Mouse (Mus musculus): Measurements from ENCODE around the gene Prkd1. TPM values are rescaled to one million over a fixed set of nuclear protein-coding genes. Genes with fewer than 3 reads are reported as not detected.

The Prkd1 gene
- polyA plus RNA-seq, 1 experiment from 2014 or later, result 4.4 TPM

DNA sequence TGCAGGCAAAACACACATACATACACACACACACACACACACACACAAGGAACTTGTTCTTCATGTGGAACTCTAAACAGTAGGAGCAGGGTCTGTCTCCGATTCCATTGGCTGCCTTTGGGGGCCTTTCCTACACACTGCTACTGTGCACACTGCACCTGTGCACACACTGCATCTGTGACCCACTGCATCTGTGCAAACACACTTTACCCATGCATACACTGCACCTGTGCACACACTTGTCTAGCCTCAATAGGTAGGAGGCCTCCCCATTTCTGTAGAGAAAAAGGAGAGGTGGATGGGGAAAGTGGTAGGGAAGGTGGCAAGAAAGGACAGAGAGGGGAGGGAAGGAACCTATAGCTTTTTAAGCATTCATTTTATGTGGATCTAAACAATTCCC lies 49.5 kb downstream of the Prkd1 start:
- H3K4me2 ChIP-seq (replicated peaks), result no peak overlapping the region
- no peaks in the 10 kb centered on the region for H3K4me1 ChIP-seq (replicated peaks)
- no peak overlapping the region for H3K4me3 ChIP-seq (replicated peaks)
- H3K27ac ChIP-seq, result no peak overlapping the region
- H3K9ac ChIP-seq, result no peak overlapping the region
- no peaks in the 10 kb centered on the region for H3K27me3 ChIP-seq (replicated peaks)
- H3K36me3 ChIP-seq, result no peaks in the 10 kb centered on the region
- no peaks in the 10 kb centered on the region for H3K9me3 ChIP-seq
- ATAC-seq, result no peak
- 75% methylated on average over 1 of the region's 1 CpGs for WGBS

DNA sequence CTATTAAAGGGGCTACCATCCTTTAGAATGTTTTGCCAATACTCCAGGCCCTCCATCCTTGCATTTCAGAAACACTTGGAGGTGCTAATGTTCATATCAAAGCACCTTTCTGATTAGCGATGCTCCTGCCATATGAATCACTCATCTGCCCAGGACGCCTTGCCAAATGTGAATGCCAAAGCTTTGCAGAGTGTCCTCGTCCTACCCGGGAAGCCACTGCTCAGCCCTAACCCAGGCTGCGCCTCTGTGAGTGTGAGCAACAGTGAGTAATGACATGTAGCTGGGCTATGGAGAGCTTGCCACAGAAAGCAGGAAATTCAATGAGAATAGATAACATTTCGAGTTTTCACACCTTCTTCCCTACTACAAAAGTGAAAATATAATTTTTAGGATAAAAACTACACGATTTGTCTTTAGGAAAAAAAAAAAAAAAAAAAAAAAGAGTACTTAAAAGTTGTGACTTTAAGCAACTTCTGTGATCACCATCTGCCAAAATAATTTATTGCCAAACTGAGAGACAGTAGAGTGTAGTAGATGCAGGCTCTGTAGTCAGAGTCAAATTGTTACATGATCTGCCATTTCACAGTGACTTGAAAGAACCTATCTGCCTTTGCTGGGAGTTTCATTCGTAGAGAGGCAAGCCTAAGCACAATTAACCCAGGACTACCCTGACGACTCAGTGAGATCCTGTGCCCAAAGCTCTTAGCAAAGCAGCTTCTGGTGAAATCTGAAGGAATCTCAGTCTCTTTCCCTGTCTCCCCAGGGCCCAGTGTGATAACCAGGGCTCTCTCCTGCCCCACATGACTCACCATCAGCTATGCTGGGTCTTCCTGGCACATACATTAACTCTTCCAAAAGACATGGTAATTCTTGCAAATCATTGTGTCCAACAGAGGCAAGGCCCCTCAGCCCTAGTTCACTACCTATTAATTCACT lies 50.6 kb downstream of the Prkd1 start:
- Histone ChIP-seq H3K9me3 (no peaks in the 10 kb centered on the region), H3K27ac (no peak overlapping the region), H3K4me2 (replicated peaks) (no peak overlapping the region), H3K4me1 (replicated peaks) (no peaks in the 10 kb centered on the region), H3K27me3 (replicated peaks) (no peaks in the 10 kb centered on the region), H3K36me3 (no peaks in the 10 kb centered on the region), H3K4me3 (replicated peaks) (no peak overlapping the region), H3K9ac (no peak overlapping the region)
- 72% methylated on average over 9 of the region's 9 CpGs for WGBS
- ATAC-seq, result no peak

- no peak overlapping the region for H3K4me3 ChIP-seq (replicated peaks)
- H3K27ac ChIP-seq, result no peak overlapping the region
- H3K9ac ChIP-seq, result no peak overlapping the region
- H3K4me2 ChIP-seq (replicated peaks), result no peak overlapping the region
- no peaks in the 10 kb centered on the region for H3K27me3 ChIP-seq (replicated peaks)
- H3K36me3 ChIP-seq, result no peaks in the 10 kb centered on the region
- H3K9me3 ChIP-seq, result no peaks in the 10 kb centered on the region
- ATAC-seq, result no peak
- no peaks in the 10 kb centered on the region for H3K4me1 ChIP-seq (replicated peaks)
- 85% methylated on average over 4 of the region's 4 CpGs for WGBS
Observed at GRCm38 (mm10) chr12:50597467-50597866, 51.4 kb downstream of the Prkd1 start.

- no peak overlapping the region for H3K4me3 ChIP-seq (replicated peaks)
- no peaks in the 10 kb centered on the region for H3K36me3 ChIP-seq
- no peak overlapping the region for H3K27ac ChIP-seq
- H3K27me3 ChIP-seq (replicated peaks), result no peaks in the 10 kb centered on the region
- no peaks in the 10 kb centered on the region for H3K4me1 ChIP-seq (replicated peaks)
- H3K4me2 ChIP-seq (replicated peaks), result no peak overlapping the region
- ATAC-seq, result no peak
- no peaks in the 10 kb centered on the region for H3K9me3 ChIP-seq
- 76% methylated on average over 5 of the region's 5 CpGs for WGBS
- no peak overlapping the region for H3K9ac ChIP-seq
Observed at GRCm38 (mm10) chr12:50595777-50596176, 53.1 kb downstream of the Prkd1 start.

GRCm38 (mm10) chr12:50594506-50594905 lies 54.4 kb downstream of the Prkd1 start:
- Histone ChIP-seq H3K4me3 (replicated peaks) (no peak overlapping the region), H3K4me1 (replicated peaks) (no peaks in the 10 kb centered on the region), H3K27ac (no peak overlapping the region), H3K27me3 (replicated peaks) (no peaks in the 10 kb centered on the region), H3K36me3 (no peaks in the 10 kb centered on the region), H3K4me2 (replicated peaks) (no peak overlapping the region), H3K9me3 (no peaks in the 10 kb centered on the region), H3K9ac (no peak overlapping the region)
- WGBS, result 50% methylated on average over 6 of the region's 6 CpGs
- ATAC-seq, result no peak

- Histone ChIP-seq H3K9me3 (no peaks in the 10 kb centered on the region), H3K4me1 (replicated peaks) (no peaks in the 10 kb centered on the region), H3K4me2 (replicated peaks) (no peak overlapping the region), H3K27ac (no peak overlapping the region), H3K36me3 (no peaks in the 10 kb centered on the region), H3K4me3 (replicated peaks) (no peak overlapping the region), H3K27me3 (replicated peaks) (no peaks in the 10 kb centered on the region), H3K9ac (no peak overlapping the region)
- 67% methylated on average over 2 of the region's 2 CpGs for WGBS
- no peak for ATAC-seq
Observed at GRCm38 (mm10) chr12:50593481-50593880, 55.4 kb downstream of the Prkd1 start.

- Histone ChIP-seq H3K36me3 (no peaks in the 10 kb centered on the region), H3K4me2 (replicated peaks) (no peak overlapping the region), H3K9me3 (no peaks in the 10 kb centered on the region), H3K9ac (no peak overlapping the region), H3K27ac (no peak overlapping the region), H3K27me3 (replicated peaks) (no peaks in the 10 kb centered on the region), H3K4me3 (replicated peaks) (no peak overlapping the region), H3K4me1 (replicated peaks) (no peaks in the 10 kb centered on the region)
- ATAC-seq, result no peak
- WGBS, result 69% methylated on average over 6 of the region's 6 CpGs
Observed at GRCm38 (mm10) chr12:50588137-50588761, 60.6 kb downstream of the Prkd1 start.

GRCm38 (mm10) chr12:50565198-50565597 lies 83.7 kb downstream of the Prkd1 start:
- WGBS, result 72% methylated on average over 1 of the region's 1 CpGs
- Histone ChIP-seq H3K27ac (no peak overlapping the region), H3K4me3 (replicated peaks) (no peak overlapping the region), H3K9ac (no peak overlapping the region), H3K27me3 (replicated peaks) (no peaks in the 10 kb centered on the region), H3K4me1 (replicated peaks) (no peaks in the 10 kb centered on the region), H3K36me3 (no peaks in the 10 kb centered on the region), H3K4me2 (replicated peaks) (no peak overlapping the region), H3K9me3 (no peaks in the 10 kb centered on the region)
- no peak for ATAC-seq

DNA sequence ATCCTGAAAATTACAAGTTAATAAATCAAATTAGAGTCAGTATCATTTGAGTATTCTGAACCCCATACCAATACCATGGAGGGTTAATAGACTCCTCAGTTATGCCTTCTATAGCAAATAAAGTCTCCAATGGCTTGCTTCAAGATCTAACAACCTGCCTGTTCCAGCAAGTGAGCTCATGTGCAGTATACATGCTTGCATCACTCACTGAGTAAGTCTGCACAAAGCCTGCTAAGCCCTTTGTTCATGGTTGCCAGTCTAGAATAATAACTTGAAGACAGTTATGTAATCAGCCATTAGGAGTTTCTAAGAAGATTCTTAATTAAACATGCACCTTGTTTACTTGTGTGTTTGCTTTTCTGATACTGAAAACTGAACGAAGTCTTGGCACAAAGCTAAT lies 88.4 kb downstream of the Prkd1 start:
- Histone ChIP-seq H3K27ac (no peak overlapping the region), H3K27me3 (replicated peaks) (no peaks in the 10 kb centered on the region), H3K9ac (no peak overlapping the region), H3K4me2 (replicated peaks) (no peak overlapping the region), H3K36me3 (no peaks in the 10 kb centered on the region), H3K4me1 (replicated peaks) (no peaks in the 10 kb centered on the region), H3K4me3 (replicated peaks) (no peak overlapping the region), H3K9me3 (no peaks in the 10 kb centered on the region)
- 59% methylated on average over 1 of the region's 1 CpGs for WGBS
- ATAC-seq, result no peak

DNA sequence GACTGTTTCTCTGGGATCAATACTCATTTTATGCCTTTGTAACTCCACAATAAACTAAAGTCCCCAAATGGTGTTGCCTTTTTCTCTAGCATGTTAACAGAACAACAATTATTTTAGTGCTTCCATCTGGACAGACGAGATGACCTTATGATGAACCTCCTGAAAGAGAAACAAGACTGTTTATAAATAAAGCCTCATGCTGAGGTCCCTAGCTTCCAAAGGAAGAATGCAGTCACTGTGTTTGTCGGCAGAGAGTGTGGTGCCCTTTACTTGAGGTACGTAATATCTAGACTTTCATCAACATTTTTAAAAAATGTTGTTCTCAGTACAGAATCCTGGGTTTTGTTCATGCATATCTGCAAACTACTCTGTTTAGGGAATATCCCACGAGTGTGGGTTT lies 90.7 kb downstream of the Prkd1 start:
- Histone ChIP-seq H3K9ac (no peak overlapping the region), H3K9me3 (no peaks in the 10 kb centered on the region), H3K36me3 (no peaks in the 10 kb centered on the region), H3K4me2 (replicated peaks) (no peak overlapping the region), H3K27ac (no peak overlapping the region), H3K4me1 (replicated peaks) (no peaks in the 10 kb centered on the region), H3K4me3 (replicated peaks) (no peak overlapping the region), H3K27me3 (replicated peaks) (no peaks in the 10 kb centered on the region)
- WGBS, result 35% methylated on average over 4 of the region's 4 CpGs
- no peak for ATAC-seq

DNA sequence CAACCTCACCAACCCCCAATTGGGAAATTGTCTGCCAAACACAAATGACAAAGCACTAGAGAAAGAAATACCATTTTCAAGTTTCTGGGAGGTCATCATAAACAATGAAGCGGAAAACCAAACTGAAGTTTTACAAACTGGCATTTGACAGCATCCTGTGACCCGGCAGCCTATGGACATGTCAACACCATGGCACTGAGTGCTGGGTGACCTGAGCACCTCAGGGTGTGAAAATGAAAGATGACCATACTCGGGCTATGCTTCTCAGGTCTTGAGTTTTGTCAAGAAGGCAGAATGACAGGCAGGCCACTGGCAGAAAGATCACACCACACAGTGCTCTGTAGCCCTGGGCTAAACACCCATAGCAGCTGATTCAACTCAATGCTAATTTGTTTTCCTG lies 94.7 kb downstream of the Prkd1 start:
- no peaks in the 10 kb centered on the region for H3K9me3 ChIP-seq
- H3K27ac ChIP-seq, result no peak overlapping the region
- 41% methylated on average over 3 of the region's 3 CpGs for WGBS
- H3K9ac ChIP-seq, result no peak overlapping the region
- H3K36me3 ChIP-seq, result no peaks in the 10 kb centered on the region
- no peak for ATAC-seq
- H3K27me3 ChIP-seq (replicated peaks), result no peaks in the 10 kb centered on the region
- H3K4me2 ChIP-seq (replicated peaks), result no peak overlapping the region
- H3K4me1 ChIP-seq (replicated peaks), result no peaks in the 10 kb centered on the region
- H3K4me3 ChIP-seq (replicated peaks), result no peak overlapping the region

DNA sequence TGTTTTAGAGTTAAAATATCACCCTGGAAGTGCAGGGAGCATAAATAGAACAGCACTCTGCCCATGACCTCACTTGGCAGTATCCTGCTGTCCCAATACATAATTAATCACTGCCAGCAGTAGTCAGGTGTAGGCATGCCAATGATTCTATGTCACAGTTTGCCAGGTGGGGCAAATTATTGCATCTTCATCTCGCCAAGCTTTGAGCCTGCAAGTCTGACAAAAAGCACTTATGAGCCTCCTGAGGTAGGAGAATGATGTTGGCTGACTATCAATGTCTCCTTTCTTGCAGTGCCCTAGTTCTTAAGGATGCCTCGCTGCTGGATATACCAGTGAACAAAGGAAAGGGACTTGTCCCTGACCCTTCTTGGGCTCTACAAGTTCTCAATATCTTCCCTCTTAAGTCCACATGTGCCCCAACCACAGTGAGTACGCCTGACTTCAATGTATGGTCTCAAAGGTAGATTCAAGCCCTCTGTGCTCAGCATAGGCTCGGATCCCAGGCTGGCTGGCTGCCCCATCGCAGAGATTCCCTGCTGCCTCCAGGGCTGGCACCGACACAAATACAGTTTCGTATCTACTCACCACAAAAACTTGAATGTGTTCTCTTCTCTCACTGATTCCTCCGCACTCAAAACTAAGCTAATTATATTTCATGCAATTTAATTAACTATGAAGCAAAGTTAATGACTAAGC lies 98.9 kb downstream of the Prkd1 start:
- no peaks in the 10 kb centered on the region for H3K36me3 ChIP-seq
- no peaks in the 10 kb centered on the region for H3K27me3 ChIP-seq (replicated peaks)
- no peaks in the 10 kb centered on the region for H3K9me3 ChIP-seq
- H3K9ac ChIP-seq, result no peak overlapping the region
- no peak for ATAC-seq
- no peaks in the 10 kb centered on the region for H3K4me1 ChIP-seq (replicated peaks)
- H3K27ac ChIP-seq, result no peak overlapping the region
- H3K4me2 ChIP-seq (replicated peaks), result no peak overlapping the region
- no peak overlapping the region for H3K4me3 ChIP-seq (replicated peaks)
- WGBS, result 81% methylated on average over 8 of the region's 8 CpGs
